ENCODE assay signal across 24 mouse cellular contexts in the genomic region with DNA sequence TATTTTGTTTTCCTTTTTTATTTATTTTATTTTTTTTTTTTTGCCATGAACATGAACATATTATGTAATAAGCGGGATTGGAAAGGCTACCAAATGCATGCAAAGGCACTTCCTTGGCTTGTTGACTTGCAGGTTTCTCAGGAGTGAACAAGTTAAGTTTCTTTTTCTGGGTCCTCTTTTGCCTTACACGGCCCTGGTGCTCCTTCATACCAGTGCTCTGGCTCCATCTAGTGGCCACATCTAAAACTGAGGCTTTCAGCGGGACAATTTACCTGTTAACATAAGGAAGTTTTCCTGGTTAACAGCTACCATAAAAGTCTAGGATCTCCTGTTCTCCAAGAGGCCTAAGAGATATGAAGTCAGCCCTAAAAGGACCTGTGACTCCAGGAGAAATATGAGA. TPM values are rescaled to one million over a fixed set of nuclear protein-coding genes. Genes with fewer than 3 reads are reported as not detected.
DNase-seq lines count a peak whose midpoint lies in the region; ATAC-seq and TF ChIP-seq lines count a peak whose summit lies in the region.
"Not testable (repeated sequence)": the region's sequence is repeated elsewhere in the genome, so short reads cannot be mapped to it uniquely, and the experiment has no call there.
"Had no signal": no experiment of that assay in that cellular context is flagged by ENCODE, and none has a peak within 500 bp of the region (broad histone marks: within the 10 kb centered on the region; RNA-seq: fewer than 3 reads in every experiment).

No protein-coding gene starts in this region.

- H3K4me1 ChIP-seq in forebrain, embryonic 13.5 days; intestine, embryonic 14.5 days (replicated peaks; ENCODE audit: control insufficient read depth, insufficient read depth, low read length); limb, embryonic 13.5 days; midbrain, embryonic 11.5 days (ENCODE audit: control insufficient read depth, insufficient read depth, low read length): not testable (repeated sequence)

- not testable (repeated sequence) for H3K9ac ChIP-seq in forebrain, embryonic 13.5 days; intestine, embryonic 14.5 days (ENCODE audit: low read length); limb, embryonic 13.5 days; midbrain, embryonic 11.5 days (ENCODE audit: low read length)

- not testable (repeated sequence) for H3K27ac ChIP-seq in forebrain, embryonic 13.5 days; intestine, embryonic 14.5 days (ENCODE audit: low read depth); limb, embryonic 13.5 days; midbrain, embryonic 11.5 days (ENCODE audit: low read depth, low read length)

- WGBS in forebrain, embryonic 13.5 days, result no CpG with 5 or more reads among the region's 3 CpGs
- no CpG with 5 or more reads among the region's 3 CpGs for WGBS in intestine, embryonic 14.5 days
- no CpG with 5 or more reads among the region's 3 CpGs for WGBS in limb, embryonic 13.5 days
- WGBS in midbrain, embryonic 11.5 days, result no CpG with 5 or more reads among the region's 3 CpGs

- not testable (repeated sequence) for H3K4me3 ChIP-seq in forebrain, embryonic 13.5 days; intestine, embryonic 14.5 days (ENCODE audit: low read depth, low read length); limb, embryonic 13.5 days; midbrain, embryonic 11.5 days (ENCODE audit: low read depth, low read length)

- H3K4me2 ChIP-seq in forebrain, embryonic 13.5 days; intestine, embryonic 14.5 days (ENCODE audit: low read length); limb, embryonic 13.5 days (replicated peaks); midbrain, embryonic 11.5 days: not testable (repeated sequence)

- not testable (repeated sequence) for TF ChIP-seq CTCF in Patski (IDR thresholded peaks at IDR 0.05)

- peak; percentile 86 for ATAC-seq in Patski
- peak; percentile 45; the same call in 1 of the 2 replicates for ATAC-seq in forebrain, embryonic 13.5 days
- peak; percentile 81 to 84 for ATAC-seq in hematopoietic stem cell, adult 5-6 weeks (replicated peaks in 1 of 2; ENCODE audit: insufficient read depth in 1 of 2, low FRiP score in 2 of 2, low TSS enrichment in 1 of 2, low read depth in 1 of 2, poor library complexity in 2 of 2, severe bottlenecking in 2 of 2)
- peak; percentile 75; the same call in 1 of the 2 replicates for ATAC-seq in intestine, embryonic 14.5 days (replicated peaks; ENCODE audit: low FRiP score, low TSS enrichment, low read depth)
- ATAC-seq in limb, embryonic 13.5 days (ENCODE audit: low FRiP score, low read depth), result peak; percentile 61; the same call in 1 of the 2 replicates
- ATAC-seq in midbrain, embryonic 11.5 days (ENCODE audit: low FRiP score), result 0 out of 2 replicates have a peak, but pooled peaks have one; percentile 59
- ATAC-seq in monocyte, adult 5-6 weeks (replicated peaks; ENCODE audit: insufficient number of reproducible peaks, low FRiP score, low TSS enrichment, poor library complexity, severe bottlenecking), result peak; percentile 52; the same call in 1 of the 2 replicates

- H3K9me3 ChIP-seq in forebrain, embryonic 13.5 days (replicated peaks); intestine, embryonic 14.5 days (ENCODE audit: control insufficient read depth, low read length); limb, embryonic 13.5 days; midbrain, embryonic 11.5 days (ENCODE audit: control insufficient read depth, low read length): not testable (repeated sequence)

- H3K27me3 ChIP-seq in Patski; forebrain, embryonic 13.5 days; intestine, embryonic 14.5 days (replicated peaks; ENCODE audit: control insufficient read depth, insufficient read depth, low read length); limb, embryonic 13.5 days; midbrain, embryonic 11.5 days (ENCODE audit: control insufficient read depth, insufficient read depth, low read length): not testable (repeated sequence)

- in situ Hi-C loops in Patski (cut with MboI; ENCODE audit: low pct_unique_long_range_greater_than_20kb), result not testable (repeated sequence)

- CTCF ChIA-PET in Patski (lab: Charles Lee), result not testable (repeated sequence)

- DNase-seq in Patski (ENCODE audit: low read depth, low spot score); intestine, embryonic 14.5 days (ENCODE audit: low spot score); midbrain, embryonic 11.5 days (ENCODE audit: low spot score, missing footprints): not testable (repeated sequence)

- not testable (repeated sequence) for H3K36me3 ChIP-seq in forebrain, embryonic 13.5 days (ENCODE audit: poor library complexity, severe bottlenecking); intestine, embryonic 14.5 days (ENCODE audit: control insufficient read depth, insufficient read depth, low read length); limb, embryonic 13.5 days; midbrain, embryonic 11.5 days (ENCODE audit: control insufficient read depth, insufficient read depth, low read length)

- POLR2A ChIA-PET in Patski (lab: Charles Lee), result not testable (repeated sequence)

RNA-seq across cellular contexts. Expression of a gene that starts 29.5 kb away (rescaled TPM):
- 0.04 TPM for polyA plus RNA-seq in Patski (2021)
- polyA plus RNA-seq in forebrain, embryonic 13.5 days (2015; fragmentation: Nextera tagmentation; extraction: Ambion mirVana), result 0.08 TPM in 1 of 2 replicates, not detected in the other
- total RNA-seq in hematopoietic stem cell, adult 5-6 weeks (2017), result not detected in 2 replicates
- polyA plus RNA-seq in intestine, embryonic 14.5 days (2014; fragmentation: Nextera tagmentation; extraction: Ambion mirVana), result not detected in 2 replicates
- not detected in 2 replicates for polyA plus RNA-seq in limb, embryonic 13.5 days (2015; fragmentation: Nextera tagmentation; extraction: Ambion mirVana)
- polyA plus RNA-seq in midbrain, embryonic 11.5 days (2014; fragmentation: Nextera tagmentation; extraction: Ambion mirVana), result not detected in 2 replicates
- total RNA-seq in monocyte, adult 5-6 weeks (2017), result 0.39 TPM in 1 of 3 replicates, not detected in the others
- total RNA-seq: adrenal gland, postnatal 25 days; gastrocnemius, postnatal 10 days; left cerebral cortex, adult 18-20 months had no signal
- polyA plus RNA-seq: heart, embryonic 11.5 days; heart, postnatal 0 days; hindbrain, embryonic 10.5 days; intestine, postnatal 0 days; kidney, embryonic 16.5 days; large intestine, adult 2 months; limb, embryonic 15.5 days; liver, embryonic 14.5 days; lung, embryonic 15.5 days; midbrain, embryonic 10.5 days; thymus, postnatal 0 days had no signal

RNA-seq across cellular contexts. Expression of a gene that starts 46.9 kb away (rescaled TPM):
- polyA plus RNA-seq in Patski (2021), result not detected
- polyA plus RNA-seq in forebrain, embryonic 13.5 days (2015; fragmentation: Nextera tagmentation; extraction: Ambion mirVana), result not detected in 2 replicates
- not detected in 2 replicates for total RNA-seq in hematopoietic stem cell, adult 5-6 weeks (2017)
- not detected in 2 replicates for polyA plus RNA-seq in intestine, embryonic 14.5 days (2014; fragmentation: Nextera tagmentation; extraction: Ambion mirVana)
- polyA plus RNA-seq in limb, embryonic 13.5 days (2015; fragmentation: Nextera tagmentation; extraction: Ambion mirVana), result not detected in 2 replicates
- not detected in 2 replicates for polyA plus RNA-seq in midbrain, embryonic 11.5 days (2014; fragmentation: Nextera tagmentation; extraction: Ambion mirVana)
- not detected in 3 replicates for total RNA-seq in monocyte, adult 5-6 weeks (2017)
- total RNA-seq: adrenal gland, postnatal 25 days; gastrocnemius, postnatal 10 days; left cerebral cortex, adult 18-20 months; left cerebral cortex, postnatal 25 days had no signal
- polyA plus RNA-seq: brain, embryonic 14.5 days; heart, embryonic 11.5 days; heart, postnatal 0 days; hindbrain, embryonic 10.5 days; intestine, postnatal 0 days; kidney, embryonic 16.5 days; large intestine, adult 2 months; limb, embryonic 15.5 days; liver, embryonic 14.5 days; lung, embryonic 15.5 days; midbrain, embryonic 10.5 days; thymus, postnatal 0 days had no signal

RNA-seq across cellular contexts. Expression of a gene that starts 58.9 kb away (rescaled TPM):
- not detected for polyA plus RNA-seq in Patski (2021)
- polyA plus RNA-seq in forebrain, embryonic 13.5 days (2015; fragmentation: Nextera tagmentation; extraction: Ambion mirVana), result not detected in 2 replicates
- total RNA-seq in hematopoietic stem cell, adult 5-6 weeks (2017), result not detected in 2 replicates
- polyA plus RNA-seq in intestine, embryonic 14.5 days (2014; fragmentation: Nextera tagmentation; extraction: Ambion mirVana), result not detected in 2 replicates
- polyA plus RNA-seq in limb, embryonic 13.5 days (2015; fragmentation: Nextera tagmentation; extraction: Ambion mirVana), result not detected in 2 replicates
- polyA plus RNA-seq in midbrain, embryonic 11.5 days (2014; fragmentation: Nextera tagmentation; extraction: Ambion mirVana), result not detected in 2 replicates
- not detected in 3 replicates for total RNA-seq in monocyte, adult 5-6 weeks (2017)
- total RNA-seq: adrenal gland, postnatal 25 days; gastrocnemius, postnatal 10 days; left cerebral cortex, adult 18-20 months; left cerebral cortex, postnatal 25 days had no signal
- polyA plus RNA-seq: brain, embryonic 14.5 days; embryonic facial prominence, embryonic 14.5 days; heart, embryonic 11.5 days; heart, postnatal 0 days; hindbrain, embryonic 10.5 days; intestine, postnatal 0 days; kidney, embryonic 16.5 days; large intestine, adult 2 months; limb, embryonic 15.5 days; liver, embryonic 14.5 days; lung, embryonic 15.5 days; midbrain, embryonic 10.5 days; thymus, postnatal 0 days had no signal
